Mouse (Mus musculus) kidney, embryonic 14.5 days (tissue): ENCODE measurements around the gene Tgfb2. TPM values are rescaled to one million over a fixed set of nuclear protein-coding genes. Genes with fewer than 3 reads are reported as not detected.

Experiments used
- polyA plus RNA-seq: library from polyadenylated mRNA; unstranded; fragments of >200 nt; fragmentation: Nextera tagmentation; extraction: Ambion mirVana; gene quantifications from 2 replicates; pipeline ENCODE4 v1.2.1, GENCODE M21; 2014

The Tgfb2 gene
- polyA plus RNA-seq, 1 experiment from 2014 or later, result 15.4 TPM

Other genes with a start within 250 kb of the Tgfb2 start
- gene Rrp15, start 43.4 kb upstream of the Tgfb2 start, polyA plus RNA-seq, result 86.7 and 116 TPM in 2 replicates